Mouse (Mus musculus): ENCODE measurements around the gene Crhr2.

Crhr2 gene

GRCm38 (mm10) chr6:55045326-55045725 is 87.5 kb downstream of the Crhr2 start:
- DNase-seq (ENCODE audit: low read depth, low spot score), result no peak

- DNase-seq (ENCODE audit: low read depth, low spot score), result no peak
Observed at GRCm38 (mm10) chr6:55044542-55044941, 88.3 kb downstream of the Crhr2 start.

GRCm38 (mm10) chr6:55043206-55043605 is 89.6 kb downstream of the Crhr2 start:
- DNase-seq (ENCODE audit: low read depth, low spot score), result no peak
